In the genomic region with DNA sequence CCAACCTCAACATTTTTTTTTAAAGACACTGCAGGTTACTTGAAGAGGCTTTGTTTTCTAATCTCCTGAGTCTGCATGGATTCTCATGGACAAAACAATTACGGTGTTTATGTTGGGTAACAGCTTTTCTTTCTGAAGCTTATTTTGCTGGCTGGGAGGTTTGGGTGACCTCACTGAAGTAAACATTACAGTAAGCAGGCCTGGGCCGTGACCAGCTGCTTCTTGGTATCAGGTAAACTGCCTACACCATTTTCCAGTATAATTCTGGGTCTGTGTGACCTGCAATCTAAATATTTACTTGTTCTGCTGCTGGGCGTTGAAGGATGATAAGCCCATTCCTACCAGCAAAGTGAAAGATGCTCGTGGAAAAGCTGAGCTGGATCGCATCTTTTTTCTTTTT, we compare ENCODE assay signal across 22 mouse cellular contexts. TPM values are rescaled to one million over a fixed set of nuclear protein-coding genes. Genes with fewer than 3 reads are reported as not detected.
DNase-seq lines count a peak whose midpoint lies in the region; ATAC-seq and TF ChIP-seq lines count a peak whose summit lies in the region.
"Had no signal": no experiment of that assay in that cellular context is flagged by ENCODE, and none has a peak within 500 bp of the region (broad histone marks: within the 10 kb centered on the region; RNA-seq: fewer than 3 reads in every experiment).

No protein-coding gene starts in this region.

- H3K27ac ChIP-seq in stomach, embryonic 16.5 days (ENCODE audit: low read length): peak overlapping the region; percentile 17; the same call in 1 of the 2 replicates
- H3K27ac ChIP-seq in stomach, postnatal 0 days (replicated peaks): no peak overlapping the region
- no peak overlapping the region for H3K27ac ChIP-seq in thymus, adult 2 months (ENCODE audit: control insufficient read depth, insufficient read depth, low read length)
- H3K27ac ChIP-seq: embryonic facial prominence, embryonic 12.5 days; embryonic facial prominence, embryonic 15.5 days; forebrain, embryonic 10.5 days; forebrain, embryonic 12.5 days had no signal

- DNase-seq in ovary, adult 18-20 months (ENCODE audit: low spot score): peak; percentile 30
- DNase-seq in ovary, postnatal 14 days (ENCODE audit: low spot score): no peak
- peak; percentile 47 for DNase-seq in stomach, postnatal 0 days (ENCODE audit: low spot score)
- no peak for DNase-seq in thymus, adult 2 months
- DNase-seq: adrenal gland, adult 2 months; adrenal gland, postnatal 10 days; adrenal gland, postnatal 25 days; cerebellum, adult 11 months; cerebellum, adult 18-20 months; cerebellum, adult 8-10 months; cerebellum, adult 9-11 months; cerebellum, postnatal 14 days; cerebellum, postnatal 36 days; embryo, embryonic 11 days had no signal

- H3K4me3 ChIP-seq in stomach, embryonic 16.5 days (replicated peaks; ENCODE audit: low read length): no peak overlapping the region
- H3K4me3 ChIP-seq in stomach, postnatal 0 days (ENCODE audit: low read depth, low read length): no peak overlapping the region
- H3K4me3 ChIP-seq in thymus, adult 2 months (ENCODE audit: control insufficient read depth, insufficient read depth, low read length): no peak overlapping the region
- H3K4me3 ChIP-seq: embryonic facial prominence, embryonic 12.5 days; embryonic facial prominence, embryonic 15.5 days; erythroblast, embryonic 14.5 days; forebrain, embryonic 10.5 days; forebrain, embryonic 12.5 days had no signal

- H3K4me2 ChIP-seq in stomach, embryonic 16.5 days (ENCODE audit: low read depth, low read length): no peak overlapping the region
- no peak overlapping the region for H3K4me2 ChIP-seq in stomach, postnatal 0 days (replicated peaks; ENCODE audit: low read depth)
- H3K4me2 ChIP-seq: embryonic facial prominence, embryonic 12.5 days; embryonic facial prominence, embryonic 15.5 days; forebrain, embryonic 12.5 days had no signal

- no peak for ATAC-seq in stomach, embryonic 16.5 days (ENCODE audit: insufficient read depth, low FRiP score)
- peak; percentile 77 for ATAC-seq in stomach, postnatal 0 days (ENCODE audit: low FRiP score, low TSS enrichment)
- ATAC-seq: forebrain, embryonic 14.5 days; forebrain, embryonic 16.5 days had no signal

- no peaks in the 10 kb centered on the region for H3K27me3 ChIP-seq in stomach, embryonic 16.5 days (ENCODE audit: control insufficient read depth, insufficient read depth, low read length)
- no peaks in the 10 kb centered on the region for H3K27me3 ChIP-seq in stomach, postnatal 0 days (ENCODE audit: control insufficient read depth, insufficient read depth, low read length)
- H3K27me3 ChIP-seq in thymus, adult 2 months (ENCODE audit: control insufficient read depth, insufficient read depth, low read length): no peaks in the 10 kb centered on the region; the same call in 1 of the 2 replicates
- H3K27me3 ChIP-seq: embryonic facial prominence, embryonic 12.5 days; embryonic facial prominence, embryonic 15.5 days; forebrain, embryonic 12.5 days had no signal

- TF ChIP-seq POLR2A in thymus, adult 2 months (IDR thresholded peaks at IDR 0.05; ENCODE audit: control insufficient read depth, extremely low read depth, insufficient read depth, low read length, poor library complexity): no peak

- peaks cover 3% of the 10 kb centered on the region; the same call in 1 of the 2 replicates for H3K4me1 ChIP-seq in stomach, embryonic 16.5 days (ENCODE audit: control insufficient read depth, insufficient read depth, low read length)
- H3K4me1 ChIP-seq in stomach, postnatal 0 days (replicated peaks; ENCODE audit: control insufficient read depth, insufficient read depth): no peaks in the 10 kb centered on the region
- H3K4me1 ChIP-seq in thymus, adult 2 months (replicated peaks; ENCODE audit: control insufficient read depth, insufficient read depth, low read length): no peaks in the 10 kb centered on the region; the same call in 1 of the 2 replicates
- H3K4me1 ChIP-seq: embryonic facial prominence, embryonic 12.5 days; embryonic facial prominence, embryonic 15.5 days; forebrain, embryonic 10.5 days; forebrain, embryonic 12.5 days had no signal

- no peak for TF ChIP-seq EP300 in stomach, postnatal 0 days (optimal IDR thresholded peaks at IDR 0.05)

- no peaks in the 10 kb centered on the region for H3K36me3 ChIP-seq in stomach, embryonic 16.5 days (ENCODE audit: control insufficient read depth, insufficient read depth, low read length)
- no peaks in the 10 kb centered on the region for H3K36me3 ChIP-seq in stomach, postnatal 0 days (ENCODE audit: control insufficient read depth, insufficient read depth, low read length)
- H3K36me3 ChIP-seq in thymus, adult 2 months (ENCODE audit: control insufficient read depth, insufficient read depth, low read length): no peaks in the 10 kb centered on the region
- H3K36me3 ChIP-seq: embryonic facial prominence, embryonic 12.5 days; embryonic facial prominence, embryonic 15.5 days; forebrain, embryonic 10.5 days; forebrain, embryonic 12.5 days had no signal

- H3K9ac ChIP-seq in stomach, embryonic 16.5 days (ENCODE audit: low read length): no peak overlapping the region
- H3K9ac ChIP-seq in stomach, postnatal 0 days (ENCODE audit: low read length): no peak overlapping the region
- H3K9ac ChIP-seq: embryonic facial prominence, embryonic 12.5 days; embryonic facial prominence, embryonic 15.5 days; forebrain, embryonic 12.5 days had no signal

- no peaks in the 10 kb centered on the region for H3K9me3 ChIP-seq in stomach, embryonic 16.5 days (replicated peaks; ENCODE audit: control insufficient read depth, low read length)
- no peaks in the 10 kb centered on the region for H3K9me3 ChIP-seq in stomach, postnatal 0 days (ENCODE audit: control insufficient read depth, low read length)
- H3K9me3 ChIP-seq: embryonic facial prominence, embryonic 12.5 days; embryonic facial prominence, embryonic 15.5 days; forebrain, embryonic 10.5 days; forebrain, embryonic 12.5 days had no signal

- 30% methylated on average over 5 of the region's 5 CpGs for WGBS in stomach, embryonic 16.5 days
- WGBS in stomach, postnatal 0 days: 21% methylated on average over 5 of the region's 5 CpGs
- 91% methylated on average over 5 of the region's 5 CpGs for WGBS in thymus, adult 2 months

- TF ChIP-seq CTCF in stomach, postnatal 0 days (IDR thresholded peaks at IDR 0.05; ENCODE audit: low read depth): no peak
- no peak for TF ChIP-seq CTCF in thymus, adult 2 months (IDR thresholded peaks at IDR 0.05; ENCODE audit: borderline replicate concordance, control insufficient read depth, extremely low read depth, insufficient read depth, low read length, poor library complexity)

RNA-seq across cellular contexts. Expression of a gene that starts 30.1 kb away (rescaled TPM):
- polyA plus RNA-seq in stomach, embryonic 16.5 days (2015; fragmentation: Nextera tagmentation; extraction: Ambion mirVana): not detected in 2 replicates
- not detected in 2 replicates for polyA plus RNA-seq in stomach, postnatal 0 days (2015; fragmentation: Nextera tagmentation; extraction: Ambion mirVana)
- 0.07 TPM in 1 of 2 replicates, not detected in the other for polyA plus RNA-seq in thymus, adult 2 months (2012; rRNA removed)
- polyA plus RNA-seq: adrenal gland, adult 2 months; erythroblast, embryonic 14.5 days; forebrain, embryonic 12.5 days had no signal

Comparison
In these comparisons a context has a peak if more than half of its experiments do, and no peak if none do; other contexts are left out.
1. DNase-seq: peak in ovary, adult 18-20 months (single experiment) and stomach, postnatal 0 days (single experiment); none in ovary, postnatal 14 days (single experiment) and thymus, adult 2 months (single experiment).